Mouse (Mus musculus) adrenal gland, adult 18-20 months (tissue): Measurements from ENCODE around the gene Gm49486. TPM values are rescaled to one million over a fixed set of nuclear protein-coding genes. Genes with fewer than 3 reads are reported as not detected.

ENCODE experiments used
- DNase-seq, 2 experiments: peaks; one replicate each; pipeline ENCODE4 v3.0.0; 2021 to 2022; ENCODE audit warnings: low spot score in 2 of 2
- total RNA-seq, 2 experiments: library from RNA; stranded (reverse); gene quantifications; 1 replicate in 1 of 2; 2 replicates in 1 of 2; pipeline ENCODE4 v1.2.3; 2021

Gene Gm49486
- total RNA-seq, 2 experiments from 2014 or later: 0.29 TPM; not detected in 1

DNA sequence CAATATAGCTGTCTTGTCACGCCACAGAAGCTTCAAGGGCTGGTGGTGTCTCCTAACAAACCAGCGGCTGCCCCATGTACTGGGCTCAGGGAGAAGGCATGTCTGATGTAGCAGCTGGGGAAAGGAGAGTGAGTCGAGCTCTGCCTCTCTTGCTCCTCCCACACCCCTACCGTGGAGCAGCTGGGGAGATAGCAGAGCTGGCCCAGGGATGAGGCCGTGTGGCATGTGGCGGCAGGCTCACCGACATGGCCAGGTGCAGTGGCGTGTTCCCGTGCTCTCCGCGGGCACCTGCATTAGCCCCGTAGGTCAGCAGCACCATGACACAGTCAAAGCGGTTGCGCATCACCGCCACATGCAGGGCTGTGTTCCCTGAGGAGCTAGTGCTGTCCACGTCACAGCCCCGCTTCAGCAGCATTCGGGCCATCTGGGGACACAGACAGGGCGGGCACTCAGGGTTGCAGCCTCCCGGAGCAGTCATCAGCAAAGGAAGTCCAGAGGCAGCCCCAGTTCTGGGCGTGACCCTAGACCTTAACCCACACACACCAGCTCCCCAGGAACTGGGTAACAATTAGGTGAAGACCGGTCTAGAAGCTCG, 76.9 kb downstream of the Gm49486 start:
- no peak for DNase-seq

Other genes with a start within 250 kb of the Gm49486 start
- gene H1f0, start 200.9 kb upstream of the Gm49486 start, total RNA-seq: 100 to 1,000 TPM in 1 of 2 experiments, 10 to 100 TPM in 1; 86.2 to 101 TPM
- under 1 TPM in 1 of 2 experiments, not detected in 1; 0.27 TPM for gene Galr3, start 187.5 kb upstream of the Gm49486 start, total RNA-seq
- gene Ankrd54, start 166.5 kb upstream of the Gm49486 start, total RNA-seq: 10 to 100 TPM; 23.9 to 26.5 TPM
- 100 to 1,000 TPM; 136 to 139 TPM for gene Eif3l, start 154.2 kb upstream of the Gm49486 start, total RNA-seq
- gene Micall1, start 120.5 kb upstream of the Gm49486 start, total RNA-seq: 10 to 100 TPM; 39.0 to 45.5 TPM
- 100 to 1,000 TPM; 137 to 150 TPM for gene Polr2f, start 88.4 kb upstream of the Gm49486 start, total RNA-seq
- gene 1700088E04Rik, start 88.1 kb upstream of the Gm49486 start, total RNA-seq: 1 to 10 TPM; 7.2 to 8.2 TPM
- 1 to 10 TPM in 1 of 2 experiments, under 1 TPM in 1; 0.76 to 2.4 TPM for gene Sox10, start 64.2 kb upstream of the Gm49486 start, total RNA-seq
- 10 to 100 TPM; 15.7 to 18.4 TPM for gene Pick1, start 218 bp upstream of the Gm49486 start, total RNA-seq
- not detected for gene Slc16a8, start 25.4 kb downstream of the Gm49486 start, total RNA-seq
- gene Baiap2l2, start 56.1 kb downstream of the Gm49486 start, total RNA-seq: under 1 TPM; 0.13 to 0.93 TPM
- 10 to 100 TPM; 25.3 to 26.5 TPM for gene Pla2g6, start 99.0 kb downstream of the Gm49486 start, total RNA-seq
- gene Maff, start 117.2 kb downstream of the Gm49486 start, total RNA-seq: 10 to 100 TPM; 14.1 to 44.6 TPM
- gene Tmem184b, start 174.2 kb downstream of the Gm49486 start, total RNA-seq: 10 to 100 TPM; 48.2 to 83.4 TPM
- 10 to 100 TPM; 69.2 to 80.6 TPM for gene Csnk1e, start 226.2 kb downstream of the Gm49486 start, total RNA-seq